3 mouse cellular contexts compared by ENCODE assay signal in genomic region chr7:34200829-34201228, GRCm38 (mm10).
TF ChIP-seq lines count a peak whose summit lies in the region.

No protein-coding gene starts in this region.

TF ChIP-seq in CH12.LX, 34 proteins besides CTCF, POLR2A, EP300 and RAD21:
- TF ChIP-seq ETS1 (conservative IDR thresholded peaks at IDR 0.05; ENCODE audit: low read depth, low read length) (no peak), POLR2AphosphoS2 (IDR thresholded peaks at IDR 0.05; ENCODE audit: low read depth, low read length) (0 out of 2 replicates have a peak, but pooled peaks have one; percentile 39), NRF1 (IDR thresholded peaks at IDR 0.05; ENCODE audit: low read depth, low read length) (no peak), ELF1 (IDR thresholded peaks at IDR 0.05; ENCODE audit: low read depth, low read length) (no peak), JUND (conservative IDR thresholded peaks at IDR 0.05; ENCODE audit: low read depth, low read length) (no peak), HCFC1 (IDR thresholded peaks at IDR 0.05; ENCODE audit: low read depth, low read length) (no peak), ZC3H11A (IDR thresholded peaks at IDR 0.05; ENCODE audit: low read depth, low read length) (no peak)

TF ChIP-seq in MEL, 35 proteins besides CTCF, POLR2A, EP300 and RAD21:
- TF ChIP-seq UBTF (IDR thresholded peaks at IDR 0.05; ENCODE audit: borderline replicate concordance, insufficient read depth, low read depth, low read length) (no peak), POLR2AphosphoS2 (IDR thresholded peaks at IDR 0.05; ENCODE audit: low read length) (peak; percentile 60; the same call in 1 of the 2 replicates)

TF ChIP-seq in myocyte, 11 proteins besides CTCF, POLR2A, EP300 and RAD21:
- TF ChIP-seq MYOD1 (IDR thresholded peaks at IDR 0.05; ENCODE audit: control insufficient read depth in 1 of 3, insufficient read length in 2 of 3, low read depth in 2 of 3) = no peak
- peak; percentile 35 for TF ChIP-seq POLR2AphosphoS2 (IDR thresholded peaks at IDR 0.05; ENCODE audit: insufficient read length, low read depth)
TF ChIP-seq in myocyte: peak in this region for 1.
